Mouse (Mus musculus) right cerebral cortex, adult 18-20 months (tissue): ENCODE measurements around the gene Akain1.
A peak's percentile ranks its signal among the peaks of the same experiment; 100 is the strongest.

Experiments used
- DNase-seq: peaks from one replicate; pipeline ENCODE4 v3.0.0; 2022; ENCODE audit warnings: mixed read lengths

The Akain1 gene

DNA sequence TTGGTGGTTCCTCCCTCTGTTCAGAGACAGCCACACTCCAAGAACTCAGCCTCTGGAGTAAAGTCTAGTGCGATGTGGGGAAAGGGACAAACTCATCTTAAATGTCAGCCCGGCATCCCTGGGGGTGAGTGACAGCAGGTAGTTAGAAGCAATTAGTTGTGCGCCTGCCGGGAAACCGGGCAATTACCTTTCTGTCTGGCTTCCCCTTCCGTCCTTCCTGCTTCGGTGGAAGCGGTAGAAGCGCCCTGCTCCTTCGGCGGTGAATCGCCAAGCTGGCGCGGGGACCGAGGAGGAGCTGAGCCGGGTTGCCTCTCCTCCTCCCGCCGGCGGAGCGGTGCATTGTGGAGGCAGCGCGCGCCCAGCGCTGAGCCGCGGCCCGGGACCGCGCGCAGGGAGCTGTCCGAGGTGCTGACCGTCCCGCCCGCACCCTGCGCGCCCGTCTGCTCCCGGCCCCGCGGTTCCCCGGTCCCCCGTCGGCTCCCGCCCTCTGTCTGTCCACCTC lies at the start of gene Akain1:
TSS of gene Akain1 (plus strand) at position 337 of the 502 bp plus-strand sequence.
- peak; percentile 44 for DNase-seq

DNA sequence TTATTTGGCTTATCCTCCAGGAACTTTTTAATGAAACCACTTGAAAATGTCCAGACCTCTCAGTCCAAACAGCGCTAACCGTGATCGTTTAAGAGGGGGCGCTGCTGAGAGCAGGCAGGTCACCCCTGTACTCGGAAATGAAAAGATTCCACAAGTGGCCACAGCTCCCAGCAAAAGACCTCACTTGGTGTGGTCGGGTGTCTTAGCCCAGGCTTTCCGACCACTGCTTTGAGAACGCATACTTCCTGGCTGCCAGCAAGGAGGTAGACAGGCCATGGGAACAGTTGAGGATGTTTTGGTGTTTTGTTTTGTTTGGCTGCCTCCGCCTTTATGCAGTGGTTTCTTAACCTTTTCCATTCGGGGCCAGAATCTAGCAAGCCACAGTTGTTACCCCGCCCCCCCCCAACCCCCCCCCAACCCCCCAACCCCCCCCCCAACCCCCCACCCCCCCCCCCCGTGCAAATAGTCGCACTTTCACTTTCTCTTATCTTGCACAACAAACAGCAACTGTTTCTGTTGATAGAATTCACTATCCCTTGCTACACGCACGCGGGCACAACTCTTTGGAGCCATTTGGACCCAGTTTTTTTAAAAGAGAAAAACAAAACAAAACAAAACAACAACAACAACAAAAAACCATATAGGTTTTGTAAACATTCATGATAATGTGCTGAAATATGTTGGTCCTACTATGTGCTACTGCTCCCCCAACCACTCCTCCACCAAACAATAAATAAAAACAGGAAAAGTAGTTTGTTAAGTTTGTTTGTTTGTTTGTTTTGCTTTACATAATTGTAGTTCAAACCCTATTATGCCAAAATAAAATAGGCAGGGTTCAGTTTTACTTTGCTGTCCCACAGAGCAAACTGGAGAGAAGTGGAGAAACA lies 42.7 kb upstream of the Akain1 start:
- DNase-seq: no peak

DNA sequence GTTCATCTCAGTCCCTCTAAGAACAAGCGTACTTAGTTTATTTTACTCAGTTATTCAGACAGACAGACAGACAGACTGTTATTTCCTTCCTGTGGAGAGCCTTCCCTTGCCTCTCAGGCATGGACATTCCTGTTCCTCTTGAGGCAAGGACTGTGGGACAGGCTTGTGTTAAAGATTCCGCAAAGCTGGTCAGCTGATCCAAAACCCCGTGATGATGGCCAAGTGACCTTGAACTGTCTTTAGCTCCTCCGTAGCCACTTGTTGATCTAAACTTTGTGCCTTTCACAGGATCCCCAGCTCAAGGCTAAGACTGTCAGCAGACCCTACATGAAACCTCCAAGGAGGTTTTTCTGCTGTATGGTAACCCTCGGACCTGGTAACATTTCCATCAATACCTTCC lies 42.0 kb upstream of the Akain1 start:
- no peak for DNase-seq

DNA sequence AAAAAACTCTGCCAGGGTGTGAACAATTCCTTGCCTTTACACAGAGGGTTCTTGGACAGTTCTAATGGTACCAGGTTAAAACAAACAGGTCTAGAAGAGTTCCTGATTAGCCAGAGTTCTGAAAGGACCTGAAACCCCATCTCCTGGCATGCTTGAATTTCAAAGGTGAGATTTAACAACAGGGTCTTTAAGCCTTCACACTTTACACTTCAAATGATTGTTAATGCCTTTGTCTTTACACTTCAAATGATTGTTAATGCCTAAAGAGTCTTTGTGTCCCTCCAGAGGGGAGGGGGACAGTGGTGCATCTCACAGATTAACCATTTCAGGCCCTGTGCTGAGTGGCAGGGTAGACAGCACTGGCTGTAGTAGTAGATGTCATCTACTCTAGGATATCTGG lies 41.0 kb upstream of the Akain1 start:
- DNase-seq: no peak

DNA sequence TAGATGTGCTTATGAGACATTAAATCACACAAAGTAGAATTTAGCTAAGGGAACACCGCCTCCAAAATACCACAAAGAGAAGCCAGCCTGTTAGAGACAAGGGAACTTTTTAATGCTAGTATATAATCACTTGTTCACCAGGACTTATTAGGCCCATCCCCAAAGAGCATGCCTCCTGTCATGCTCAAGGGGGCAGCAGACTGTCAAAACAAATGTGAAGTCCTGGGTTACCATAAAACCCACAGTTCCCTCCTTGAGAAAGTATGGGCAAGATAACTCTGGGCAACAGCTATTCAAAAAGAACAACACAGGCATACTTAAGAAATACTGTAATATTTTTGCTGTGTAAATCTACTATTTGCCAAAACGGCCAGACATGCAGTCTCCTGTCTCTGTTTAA lies 38.0 kb upstream of the Akain1 start:
- DNase-seq: no peak

DNA sequence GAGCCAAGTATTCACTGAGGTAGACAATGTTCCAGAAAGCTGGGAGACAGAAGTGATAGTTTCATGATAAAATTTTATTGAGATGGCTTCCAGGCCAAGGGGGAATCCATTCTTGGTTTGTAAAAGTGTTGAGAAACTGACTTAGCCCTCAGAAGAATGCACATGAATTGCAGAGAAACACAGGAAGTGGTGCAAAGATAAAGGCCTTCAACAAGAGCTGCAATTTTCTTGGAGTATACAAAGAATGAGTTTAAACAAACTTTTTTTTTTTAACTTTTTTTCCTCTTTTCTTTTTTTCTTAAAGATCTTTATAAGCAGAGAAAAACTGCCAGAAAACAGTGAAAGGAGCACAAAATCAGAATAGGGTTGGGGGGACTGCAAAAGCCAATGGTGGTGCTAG lies 23.0 kb upstream of the Akain1 start:
- DNase-seq: no peak

DNA sequence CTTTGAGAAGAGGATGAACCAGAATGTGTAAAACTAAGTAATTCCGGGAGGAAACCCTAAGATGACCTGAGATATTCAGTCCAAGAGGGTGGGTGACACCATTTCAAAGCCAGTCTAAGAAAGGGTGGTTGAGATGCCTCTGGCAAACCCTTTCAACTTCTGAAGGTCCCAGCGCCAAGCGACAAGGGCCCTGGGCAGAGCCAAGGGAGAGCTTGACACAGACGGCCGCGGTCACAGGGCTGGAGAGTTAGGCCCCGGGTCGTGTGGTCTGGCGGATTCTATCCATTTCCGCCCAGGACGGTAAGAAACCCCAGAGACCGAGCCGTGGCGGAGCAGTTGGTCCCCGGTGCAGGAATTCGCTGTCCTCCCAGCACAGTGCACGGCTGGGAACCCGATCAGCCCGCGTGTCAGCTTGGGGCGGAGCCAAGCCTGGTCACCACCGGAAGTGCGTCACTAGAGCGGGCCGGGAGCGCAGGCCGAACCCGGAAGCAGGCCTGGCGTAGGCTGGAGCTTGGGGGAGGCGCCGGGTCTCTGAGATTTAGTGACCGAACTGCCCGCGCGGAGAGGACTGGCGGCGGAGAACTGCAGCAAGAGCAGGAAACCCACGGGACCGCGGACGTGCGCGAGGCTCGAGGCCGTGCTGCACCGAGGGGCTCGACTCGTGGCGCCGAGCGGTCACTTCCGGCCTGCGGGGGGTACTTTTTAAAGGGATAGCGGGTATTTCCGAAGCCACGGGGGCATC lies 22.0 kb upstream of the Akain1 start:
- DNase-seq: peak; percentile 95

DNA sequence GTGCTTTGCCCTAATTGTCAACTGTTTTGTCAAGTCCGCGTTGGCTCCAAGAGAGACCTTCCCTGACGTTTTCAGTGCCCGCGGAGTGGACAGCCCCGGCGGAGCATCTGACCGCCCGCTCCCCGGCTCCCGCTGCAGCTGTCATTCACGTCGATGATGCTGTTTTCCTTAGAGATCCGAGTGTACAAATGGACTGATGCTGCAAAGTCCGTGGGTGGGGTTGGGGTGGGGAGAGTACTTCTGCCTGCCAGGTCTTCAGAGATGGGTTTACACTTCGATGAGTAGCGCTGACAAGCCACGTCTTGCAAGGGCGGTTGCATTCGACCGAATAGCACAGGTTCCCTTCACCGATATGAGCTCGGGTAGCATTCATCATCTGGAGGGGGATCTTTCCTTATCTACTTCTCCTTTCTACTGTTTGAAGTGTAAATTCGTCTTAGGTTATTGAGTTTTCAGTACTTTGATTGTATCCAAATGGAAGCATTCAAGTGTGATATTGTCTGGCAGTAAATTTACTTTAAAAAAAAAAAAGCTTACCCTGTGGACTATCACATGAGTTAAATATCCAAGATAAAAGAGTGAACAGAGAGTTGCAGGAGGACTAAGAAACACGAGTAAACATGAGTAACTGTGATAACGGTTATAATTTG lies 21.3 kb upstream of the Akain1 start:
- DNase-seq: no peak

DNA sequence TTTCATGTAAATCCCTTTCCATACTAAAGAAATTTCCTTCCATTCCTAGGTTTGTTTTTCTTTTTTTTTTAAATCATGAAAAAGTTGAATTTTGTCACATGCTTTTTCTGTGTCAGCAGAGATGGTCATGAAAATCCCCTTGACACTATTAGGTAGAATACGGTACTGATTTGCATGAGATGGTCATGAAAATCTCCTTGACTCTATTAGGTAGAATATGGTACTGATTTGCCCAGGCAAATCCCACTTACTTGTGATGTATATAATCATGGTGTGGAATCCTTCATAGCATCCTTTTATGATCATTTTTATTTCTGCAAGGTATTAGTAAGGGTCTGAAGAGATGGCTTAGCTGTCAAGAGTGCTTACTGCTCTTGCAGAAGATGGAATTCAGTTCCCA lies 17.5 kb upstream of the Akain1 start:
- no peak for DNase-seq

DNA sequence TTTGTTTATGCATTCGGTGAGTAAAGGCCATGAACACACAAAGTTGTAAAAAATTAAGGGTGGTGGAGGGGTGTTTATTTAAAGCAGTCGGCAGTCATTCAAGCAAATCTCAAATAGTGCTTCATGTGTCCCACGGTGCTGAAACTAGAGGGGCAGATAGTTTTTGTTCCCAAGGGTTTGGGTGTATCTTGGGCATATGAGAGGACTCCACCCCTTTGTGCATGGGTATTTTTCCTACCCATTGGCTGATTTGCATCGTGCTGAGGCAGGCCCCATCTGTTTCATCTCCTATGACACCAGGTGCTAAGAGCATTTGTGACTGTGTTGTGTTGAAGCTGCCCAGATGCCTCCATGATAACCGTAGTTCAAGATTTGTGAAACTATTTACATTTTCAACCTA lies 1.3 kb upstream of the Akain1 start:
- DNase-seq: no peak

DNA sequence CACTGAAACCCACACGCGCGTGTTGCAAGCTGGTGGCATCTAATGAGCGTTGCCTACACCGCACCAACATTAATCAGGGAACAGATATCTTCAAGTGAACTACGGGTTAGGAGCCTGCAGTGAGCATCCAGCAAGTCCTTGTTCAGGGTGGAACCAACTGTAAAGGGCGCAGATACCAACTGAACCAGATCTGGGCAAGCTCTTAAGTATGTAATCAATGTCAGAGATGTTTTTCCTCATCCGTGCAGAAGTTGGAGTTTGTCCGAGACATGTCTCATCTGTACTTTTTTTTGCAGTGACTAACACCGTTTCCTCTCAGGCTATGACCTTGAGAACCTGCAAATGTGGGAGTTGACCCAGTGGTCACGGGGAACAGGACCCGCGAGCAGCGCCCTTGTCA lies 640 bp upstream of the Akain1 start:
- no peak for DNase-seq

DNA sequence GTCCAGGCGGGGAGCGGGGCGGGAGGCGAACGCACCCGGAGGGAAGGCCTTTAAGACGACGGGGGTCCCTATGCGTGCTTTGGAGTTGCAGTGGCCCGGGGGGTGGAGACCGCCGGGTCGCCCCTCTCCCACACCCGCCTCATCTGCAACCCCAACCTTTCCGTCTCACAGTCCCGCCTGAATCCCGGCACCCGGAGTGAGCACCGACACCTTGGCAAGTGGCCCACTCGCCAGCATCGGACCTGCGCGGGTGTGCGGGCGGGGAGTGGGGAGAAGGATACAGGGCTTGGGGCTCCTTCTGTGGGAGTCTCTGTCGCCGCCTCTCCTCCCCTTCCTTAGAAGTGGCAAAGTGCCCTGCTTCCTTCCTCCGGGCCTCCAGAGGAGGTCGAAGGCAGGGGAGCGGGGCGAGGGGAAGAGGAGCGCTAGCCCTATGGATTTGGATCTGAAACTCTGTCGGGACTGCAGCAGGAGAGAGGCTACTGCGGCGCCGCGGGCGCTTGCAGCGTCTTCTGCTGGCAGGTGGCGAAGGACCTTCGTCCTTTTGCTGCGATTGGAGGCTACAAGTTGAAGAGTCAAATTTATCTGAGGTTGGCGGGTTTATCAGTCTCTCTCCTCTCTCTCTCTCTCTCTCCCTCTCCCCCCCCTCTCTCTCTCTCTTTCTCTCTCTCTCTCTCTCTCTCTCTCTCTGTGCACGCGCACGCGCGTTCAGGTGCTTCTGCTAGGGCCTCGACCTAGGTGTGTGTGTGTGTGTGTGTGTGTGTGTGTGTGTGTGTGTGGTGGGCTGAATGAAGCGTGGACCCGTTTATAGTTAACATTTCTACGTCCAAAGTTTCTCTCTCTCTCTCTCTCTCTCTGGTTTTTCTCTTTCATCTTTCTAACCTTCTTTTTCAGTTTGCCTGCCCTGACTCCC lies 700 bp downstream of the Akain1 start:
- DNase-seq: peak; percentile 34

DNA sequence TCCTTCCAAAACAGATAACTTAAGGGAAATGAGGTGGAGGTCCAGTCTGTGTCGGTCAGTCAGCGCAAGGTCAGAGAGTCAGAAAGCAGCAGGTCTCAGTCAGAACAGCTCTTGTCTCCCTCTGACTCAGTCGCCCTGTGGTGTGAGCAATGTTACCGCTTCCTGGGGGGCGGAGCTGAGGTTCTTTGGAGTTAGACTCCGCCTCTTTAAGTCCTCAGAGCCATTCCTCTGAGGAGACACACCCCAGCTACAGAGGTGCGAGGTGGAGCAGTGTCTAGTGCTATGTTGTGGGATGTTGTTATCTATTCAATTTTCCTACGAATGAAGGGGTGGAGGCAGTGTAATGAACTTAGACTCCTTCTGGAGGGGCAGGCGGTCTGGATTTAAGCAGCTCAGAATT lies 1.9 kb downstream of the Akain1 start:
- DNase-seq: no peak

DNA sequence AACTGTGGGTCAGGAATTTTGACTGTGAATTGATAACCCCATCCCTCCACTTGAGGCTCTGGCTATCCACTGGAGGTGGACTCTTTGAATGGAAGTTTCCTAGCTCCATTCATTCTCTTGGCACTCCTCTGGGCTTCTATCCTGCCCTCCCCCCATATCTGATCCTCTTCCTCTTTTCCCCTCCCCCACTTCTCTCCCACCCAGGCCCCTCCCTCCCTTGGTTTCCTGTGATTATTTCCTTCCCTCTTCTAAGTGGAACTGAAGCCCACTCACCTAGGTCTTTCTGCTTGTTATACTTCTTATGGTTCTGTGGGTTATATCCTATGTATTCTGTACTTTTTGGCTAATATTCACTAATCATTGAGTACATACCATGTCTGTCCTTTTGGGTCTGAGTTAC lies 9.6 kb downstream of the Akain1 start:
- no peak for DNase-seq

DNA sequence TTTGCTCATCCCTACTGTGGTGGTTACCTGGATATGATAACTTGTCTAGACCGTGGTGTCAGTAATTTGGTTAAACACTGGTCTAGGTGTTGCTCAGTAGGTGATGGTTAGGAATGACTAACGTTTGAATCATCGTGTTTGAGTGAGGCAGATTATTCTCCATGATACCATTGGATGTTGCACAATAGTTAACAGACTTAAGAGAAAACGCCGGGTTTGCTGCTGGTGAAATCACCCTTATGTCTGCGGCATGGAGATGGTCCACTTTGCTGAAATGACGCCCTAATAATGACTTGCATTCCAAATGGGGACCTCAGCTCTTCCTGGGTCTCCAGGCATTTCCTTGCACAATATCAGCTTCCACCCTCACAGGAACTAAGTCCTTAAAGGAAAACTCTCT lies 22.6 kb downstream of the Akain1 start:
- no peak for DNase-seq

DNA sequence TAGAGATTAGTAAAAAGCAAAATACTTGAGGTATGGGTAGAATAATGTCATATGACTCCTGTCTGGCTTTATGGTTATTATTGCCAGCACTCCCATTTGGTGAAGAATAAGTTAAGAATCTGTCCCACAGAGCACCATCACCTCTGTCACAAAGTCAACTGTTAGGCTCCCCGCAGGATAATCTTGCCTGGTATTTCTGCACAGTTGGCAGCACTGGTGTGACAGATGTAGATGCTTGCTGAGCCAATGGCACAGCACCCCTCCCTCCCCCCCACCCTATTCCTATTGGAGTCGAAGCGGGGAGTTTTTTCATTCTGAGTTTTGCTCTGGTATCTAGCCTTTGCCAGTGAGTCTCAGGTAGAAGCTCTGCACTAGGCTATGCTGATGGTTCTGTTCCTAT lies 23.9 kb downstream of the Akain1 start:
- no peak for DNase-seq

DNA sequence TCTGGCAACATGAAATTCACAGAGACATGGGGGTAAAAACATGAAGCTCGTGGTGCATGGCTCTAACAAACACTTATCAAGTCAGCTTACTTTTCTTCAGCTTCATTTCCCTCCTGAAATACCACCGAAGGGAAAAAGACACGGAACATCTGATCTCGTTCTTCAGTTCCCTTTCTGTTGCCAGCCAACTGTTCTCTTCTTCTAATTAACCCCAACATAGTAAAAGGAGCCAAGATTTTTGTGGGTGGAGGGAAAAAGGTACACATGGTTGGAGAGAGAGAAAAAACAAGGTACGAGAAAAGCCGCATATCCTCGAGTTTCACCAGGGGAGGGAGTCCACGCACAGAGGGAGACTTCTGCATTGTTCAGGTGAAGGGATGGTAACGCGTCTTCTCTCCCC lies 32.0 kb downstream of the Akain1 start:
- DNase-seq: no peak

DNA sequence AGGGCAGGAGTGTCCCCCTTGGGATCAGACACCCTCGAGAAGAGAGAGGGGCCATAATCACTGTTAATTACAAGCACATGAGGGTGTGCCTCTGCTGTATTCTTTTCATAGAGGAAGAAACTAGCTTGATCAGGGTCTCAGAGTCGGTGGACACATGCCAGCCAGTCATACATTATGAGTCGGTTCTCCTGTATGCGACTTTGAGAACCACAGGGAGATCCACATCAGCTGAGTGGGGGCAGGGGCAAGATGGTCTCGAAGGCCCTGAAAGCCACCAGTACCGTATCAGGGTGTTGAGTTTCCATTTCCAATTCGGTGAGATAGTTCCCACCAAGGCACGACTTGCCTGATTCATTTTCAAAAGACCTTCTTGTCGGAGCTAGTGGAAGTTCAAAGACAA lies 33.3 kb downstream of the Akain1 start:
- DNase-seq: no peak

DNA sequence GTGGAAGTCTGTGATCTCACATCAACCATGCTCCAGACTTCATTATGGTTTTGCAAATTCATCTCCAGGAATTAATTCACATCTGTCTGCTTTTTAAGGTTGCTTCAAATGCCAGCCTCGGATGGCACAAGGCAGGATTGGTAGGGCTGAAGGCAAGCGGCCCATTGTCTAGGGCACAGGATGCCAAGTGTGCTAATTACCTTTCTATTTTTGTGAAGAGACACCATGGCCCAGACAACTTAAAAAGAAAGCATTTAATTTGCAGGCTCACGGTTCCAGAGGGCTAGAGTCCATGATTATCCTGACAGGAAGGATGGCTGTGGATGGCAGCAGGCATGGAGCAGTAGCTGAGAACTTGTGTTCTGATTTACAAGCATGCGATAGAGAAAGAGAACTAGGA lies 35.0 kb downstream of the Akain1 start:
- no peak for DNase-seq

DNA sequence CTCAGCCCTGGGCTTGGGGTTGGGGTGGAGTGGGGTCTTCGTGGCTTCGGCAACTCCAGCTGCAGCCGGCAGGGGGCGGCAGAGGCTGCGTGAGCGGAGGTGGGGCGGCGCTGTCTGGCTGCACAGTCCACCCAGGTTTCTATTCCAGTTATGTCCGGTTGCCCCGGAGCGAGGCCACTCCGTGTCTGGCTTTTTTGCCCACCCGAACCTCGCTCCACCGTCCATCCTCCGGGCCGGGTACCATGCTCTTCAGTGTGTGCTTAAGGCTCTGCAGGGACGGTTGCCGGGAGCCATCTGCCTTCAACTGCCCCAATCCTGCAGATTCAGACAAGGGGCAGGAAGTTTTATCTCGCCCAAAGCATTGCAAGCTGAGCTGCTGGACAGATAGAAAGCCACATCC lies 36.3 kb downstream of the Akain1 start:
- peak; percentile 41 for DNase-seq

DNA sequence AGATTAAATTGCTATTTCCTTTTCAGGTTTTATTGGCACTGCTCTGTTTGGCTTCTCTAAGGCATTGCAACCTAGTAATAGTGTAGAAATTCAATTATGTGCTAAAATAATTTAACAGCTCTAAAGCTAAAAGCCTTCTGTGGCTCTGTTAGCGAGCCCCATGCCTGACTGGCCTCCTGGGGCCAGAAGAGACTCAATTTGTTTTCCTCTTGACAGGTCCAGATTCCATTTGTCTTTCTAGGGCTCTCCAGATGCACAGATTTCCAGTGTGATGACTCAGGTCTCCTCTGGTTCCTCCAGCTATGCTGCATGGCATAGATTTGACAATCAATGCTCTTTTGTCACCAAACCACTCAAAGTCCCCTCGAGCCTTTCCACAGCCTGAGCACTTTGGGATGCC lies 38.4 kb downstream of the Akain1 start:
- no peak for DNase-seq

DNA sequence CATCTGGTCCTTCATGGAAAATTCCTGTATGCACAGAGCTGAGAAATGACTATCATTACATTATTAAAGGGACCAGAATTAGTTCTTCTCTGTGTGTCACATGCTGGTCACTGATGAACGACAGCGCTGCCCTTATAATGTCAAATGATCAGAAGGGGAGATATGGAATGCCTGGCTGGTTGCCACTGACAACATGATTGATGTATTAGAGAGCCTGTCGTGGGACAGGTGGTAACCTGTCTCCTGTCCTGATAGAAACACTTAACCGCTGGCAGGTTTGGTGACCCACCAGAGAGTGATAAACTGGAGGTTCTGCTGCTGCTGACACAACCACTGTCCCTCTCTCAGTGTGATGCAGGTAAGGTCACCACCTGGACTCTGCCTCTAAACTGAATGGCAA lies 40.1 kb downstream of the Akain1 start:
- DNase-seq: no peak

DNA sequence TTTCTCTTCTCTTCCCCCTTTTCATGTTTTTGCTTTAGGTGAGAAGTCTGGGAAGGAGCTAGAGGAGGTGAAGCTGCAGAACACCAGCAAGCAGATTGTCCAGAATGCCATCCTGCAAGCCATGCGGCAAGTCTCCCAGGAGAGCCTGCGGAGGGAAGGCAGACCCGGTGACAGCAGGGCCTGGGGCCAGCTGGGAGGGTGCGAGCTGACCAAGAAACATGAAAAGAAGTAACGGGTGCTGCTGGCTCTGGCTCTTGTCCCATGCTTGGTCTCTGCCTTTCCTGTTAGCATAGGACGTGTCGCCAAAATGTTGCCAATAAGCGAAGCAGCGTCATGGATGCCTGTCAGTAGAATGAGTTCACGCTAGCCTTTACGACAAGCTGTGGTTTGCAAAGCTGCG lies 48.0 kb downstream of the Akain1 start:
- DNase-seq: no peak
